Mouse (Mus musculus) right cerebral cortex, postnatal 4 days (tissue): ENCODE data around the gene Olfr573-ps1.

Experiments
- DNase-seq: peaks from one replicate; pipeline ENCODE4 v3.0.0-alpha.2; 2022

Olfr573-ps1 gene

DNA sequence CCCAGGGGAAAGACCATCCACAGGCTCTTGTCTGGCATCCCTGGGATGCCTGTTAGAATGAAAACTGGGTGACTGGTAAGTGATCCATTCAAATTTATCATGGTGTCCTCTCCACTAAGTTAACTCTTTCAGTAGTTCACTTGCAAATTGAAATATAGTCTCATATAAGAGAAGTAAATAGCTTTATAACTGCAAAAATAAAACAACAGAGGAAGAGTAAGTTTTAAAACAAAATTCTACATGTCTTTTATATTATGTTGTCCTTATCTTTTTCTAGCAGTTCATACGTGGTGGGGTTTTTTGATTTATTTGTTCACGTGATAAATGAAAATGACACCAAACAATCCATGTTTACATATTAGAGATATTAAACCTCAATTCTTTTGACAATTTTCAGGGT is at the start of gene Olfr573-ps1:
Gene Olfr573-ps1 (minus strand): TSS at position 101 of the 400 bp plus-strand sequence.
- DNase-seq: no peak

DNA sequence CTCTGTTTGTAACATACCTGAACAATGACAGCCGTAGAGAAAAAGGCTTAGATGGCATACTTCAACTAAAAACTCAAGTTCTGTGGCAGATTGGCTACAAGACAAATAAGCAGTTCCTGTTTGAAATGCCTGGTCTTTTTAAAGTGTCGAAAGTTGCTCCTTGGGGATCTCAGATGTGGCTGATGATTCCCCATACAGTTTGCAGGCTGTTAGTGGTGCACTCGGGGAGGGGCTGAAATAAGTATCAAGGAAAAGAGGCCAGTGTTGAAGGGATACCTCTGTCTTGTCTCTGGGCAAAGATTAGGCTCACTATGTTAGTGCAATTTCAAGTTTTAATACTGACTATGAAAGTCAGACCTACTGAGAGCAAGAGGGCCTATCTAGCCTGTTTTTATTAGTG is 46.8 kb upstream of the Olfr573-ps1 start, which contains the start of gene Olfr578:
Gene Olfr578 (minus strand): TSS at position 101 of the 400 bp plus-strand sequence.
- no peak for DNase-seq

DNA sequence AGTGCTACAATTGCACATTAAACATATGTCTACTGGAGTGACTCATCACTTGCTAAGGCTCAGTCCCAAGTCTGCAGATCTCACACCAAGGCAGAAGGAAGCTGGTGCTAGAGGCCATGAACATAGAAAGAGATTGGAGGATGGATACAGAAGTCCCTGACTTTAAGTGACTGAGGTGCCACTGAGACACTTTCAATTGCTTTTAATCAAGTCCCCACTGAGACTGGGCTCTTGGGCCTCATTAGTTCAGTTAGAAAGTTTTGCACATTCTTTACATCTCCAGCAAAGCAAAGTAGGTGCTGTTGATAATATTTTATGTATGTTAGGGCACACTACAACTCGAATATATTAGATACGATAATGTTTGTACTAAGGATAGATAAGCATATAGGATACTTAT is 33.5 kb upstream of the Olfr573-ps1 start, which contains the start of gene Olfr577:
Gene Olfr577 (minus strand): TSS at position 101 of the 400 bp plus-strand sequence.
- DNase-seq: no peak

DNA sequence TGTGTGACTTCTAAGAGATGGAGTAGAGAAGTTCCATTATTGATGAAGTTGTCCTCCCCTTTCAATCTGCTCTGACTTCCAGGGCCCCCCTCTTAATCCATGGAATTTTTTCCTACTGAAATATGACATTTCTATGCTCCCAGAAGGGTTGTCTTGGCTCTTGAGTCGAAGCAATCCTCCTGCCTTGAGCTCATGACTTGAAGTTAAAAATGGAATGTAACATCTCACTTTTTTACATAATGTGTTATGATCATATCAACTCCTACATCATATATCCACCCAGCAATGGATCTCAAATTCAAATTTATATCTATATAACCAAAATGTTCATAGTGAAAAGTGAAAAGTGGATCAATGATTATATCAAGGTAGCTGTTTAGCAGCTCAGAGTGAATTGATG is 32.0 kb upstream of the Olfr573-ps1 start:
- no peak for DNase-seq

DNA sequence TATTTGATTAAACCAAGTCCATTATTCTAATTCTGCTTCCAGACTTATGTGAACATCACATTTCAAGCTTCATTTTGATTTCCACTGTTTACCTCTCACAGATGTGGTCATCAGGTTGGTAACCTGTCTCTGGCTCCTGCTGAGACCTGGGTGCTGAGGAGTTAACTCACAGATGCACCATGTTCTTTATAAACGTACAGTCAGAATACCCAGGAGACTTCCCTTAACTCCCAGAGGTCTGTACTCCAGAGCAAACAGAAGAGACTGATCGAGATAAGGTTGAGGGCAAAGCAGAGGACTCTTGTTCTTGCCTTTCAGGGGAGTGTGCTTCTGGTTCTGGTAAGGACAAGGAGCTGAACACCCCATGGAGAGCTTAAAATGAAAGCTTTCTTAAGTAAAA is 20.0 kb upstream of the Olfr573-ps1 start, which contains the start of gene Olfr576:
Gene Olfr576 (plus strand): TSS at position 301 of the 400 bp plus-strand sequence.
- DNase-seq: no peak

DNA sequence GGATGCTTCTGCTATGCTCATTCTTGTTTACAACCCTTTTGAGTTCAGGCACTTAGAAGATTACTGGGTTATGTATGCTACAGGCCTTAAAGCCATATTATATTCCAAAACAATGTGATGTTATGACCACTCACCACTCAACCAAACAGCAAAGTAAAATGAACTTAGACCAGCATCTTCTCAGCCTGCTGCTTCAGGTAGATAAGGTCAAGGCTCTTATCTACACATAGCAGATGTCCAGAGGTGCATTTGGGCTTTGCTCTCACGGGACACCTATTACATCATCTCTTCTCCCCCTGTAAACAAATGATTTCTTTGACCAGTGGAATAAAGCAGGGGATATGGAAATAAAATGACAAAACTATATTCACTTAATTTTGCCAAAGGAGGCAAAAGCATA is 16.2 kb upstream of the Olfr573-ps1 start, which contains the start of gene Olfr575:
Gene Olfr575 (minus strand): TSS at position 183 of the 400 bp plus-strand sequence.
- no peak for DNase-seq

DNA sequence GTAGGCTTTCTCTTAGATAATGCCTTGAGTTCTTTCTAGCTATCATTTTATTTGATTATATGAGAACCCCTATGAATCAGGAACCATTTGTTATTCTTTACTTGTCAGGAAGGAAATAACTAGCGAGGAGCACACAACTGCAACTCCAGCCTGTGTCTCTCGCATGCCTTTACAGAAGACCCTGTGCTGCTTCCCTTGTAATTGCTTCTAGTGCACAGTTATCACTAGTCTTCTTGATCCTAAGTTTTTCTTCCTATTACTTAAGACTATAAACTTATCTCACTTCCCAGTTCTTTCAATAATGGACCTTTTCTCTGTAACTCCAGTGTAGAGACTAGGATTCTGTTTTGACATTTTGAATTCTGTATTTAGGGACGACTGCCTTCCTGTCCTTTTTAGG is 15.8 kb upstream of the Olfr573-ps1 start:
- no peak for DNase-seq

DNA sequence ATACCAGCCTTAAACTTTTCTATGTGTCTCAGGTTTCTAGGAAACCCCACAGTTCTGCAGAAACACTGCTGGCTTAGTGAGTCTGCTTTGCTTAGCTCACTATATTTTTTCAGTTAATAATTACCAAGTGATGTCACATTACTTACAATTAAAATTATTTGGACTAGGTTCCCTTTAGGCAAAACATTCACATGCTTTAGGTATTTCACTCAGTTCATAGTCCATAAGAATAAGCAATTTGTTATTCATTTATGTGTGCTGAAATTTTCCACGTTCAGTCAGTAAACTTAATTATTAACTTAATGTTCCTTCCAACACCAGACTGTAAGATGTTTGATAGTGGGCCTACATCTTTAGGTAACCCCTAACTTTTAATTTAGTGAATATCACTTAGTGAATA is 8.4 kb upstream of the Olfr573-ps1 start:
- no peak for DNase-seq

DNA sequence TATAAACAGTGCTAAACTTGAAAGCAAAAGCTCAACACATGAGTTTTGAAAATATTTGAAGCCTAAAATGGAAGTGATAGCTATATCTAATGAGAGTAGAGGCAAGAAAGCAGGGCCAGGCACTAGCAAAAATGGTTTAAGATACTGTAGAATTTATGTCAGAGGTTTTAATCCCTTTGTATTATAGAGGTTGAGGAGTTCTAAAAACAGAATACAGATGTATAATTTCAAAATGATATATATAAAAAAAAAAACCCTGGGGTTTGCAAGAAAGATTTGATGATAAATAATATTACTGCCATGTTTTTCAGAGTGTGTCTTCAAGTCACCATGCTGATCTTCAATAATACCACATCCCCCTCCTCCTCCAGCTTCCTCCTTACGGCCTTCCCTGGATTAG is 5.8 kb upstream of the Olfr573-ps1 start, which contains the start of gene Olfr574:
Gene Olfr574 (plus strand): TSS at position 301 of the 400 bp plus-strand sequence.
- DNase-seq: no peak

DNA sequence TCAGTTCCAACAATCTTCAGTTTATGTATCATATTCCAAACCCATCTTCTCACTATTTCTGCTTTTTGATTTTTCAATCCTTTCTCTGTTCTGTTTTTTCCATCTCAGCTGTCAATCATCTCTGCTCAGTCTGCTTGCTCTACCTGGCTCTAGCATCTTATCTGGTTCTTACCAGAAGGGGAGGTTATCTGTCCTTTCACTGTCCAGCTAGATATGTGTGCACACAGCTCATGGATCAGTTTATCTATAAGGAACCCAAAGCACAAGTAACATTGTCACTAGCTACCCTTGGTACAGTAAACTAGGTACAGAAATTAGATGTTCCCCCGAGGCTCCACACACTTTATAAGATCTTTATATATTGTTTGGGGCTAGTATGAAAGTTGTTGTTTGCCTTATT is 1.0 kb upstream of the Olfr573-ps1 start:
- DNase-seq: no peak

DNA sequence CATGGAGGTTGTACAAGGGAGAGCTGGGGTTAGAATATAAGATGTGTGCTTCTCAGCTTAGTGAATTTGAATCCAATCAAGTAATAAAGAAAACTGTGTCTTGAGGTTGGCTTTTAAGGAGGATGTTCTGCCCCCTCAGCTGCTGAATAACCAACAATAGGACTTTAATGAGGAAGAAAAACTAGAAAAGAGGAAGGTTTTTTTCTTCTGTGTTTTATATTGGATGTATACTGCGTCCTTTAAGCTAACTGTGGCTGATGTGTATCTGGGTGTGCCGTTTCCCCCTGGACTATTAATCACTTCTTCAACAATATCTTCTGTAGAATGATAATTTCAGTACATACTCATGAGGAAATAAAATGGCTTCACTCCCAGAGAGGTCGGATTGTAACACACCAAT is 15.3 kb downstream of the Olfr573-ps1 start:
- no peak for DNase-seq

DNA sequence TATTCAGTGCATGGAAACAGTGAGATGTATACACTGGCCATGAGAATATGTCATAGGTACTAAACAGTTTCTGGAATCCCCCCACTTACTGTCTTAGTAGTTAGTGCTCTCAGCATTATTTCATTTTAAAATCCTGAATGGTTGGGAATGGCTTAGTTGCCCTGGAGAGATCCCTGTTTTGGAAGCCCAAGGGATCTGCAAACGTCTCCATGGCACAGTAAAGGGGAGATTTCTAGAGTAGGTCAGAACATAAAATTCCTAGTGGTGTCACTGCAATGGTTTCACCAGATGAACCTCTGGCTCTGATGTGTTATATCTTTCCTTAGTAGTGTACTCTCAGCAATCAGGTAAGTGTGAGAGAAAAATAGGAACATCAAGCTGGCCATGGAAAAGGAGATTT is 18.3 kb downstream of the Olfr573-ps1 start, which contains the start of gene Olfr572:
Gene Olfr572 (plus strand): TSS at position 301 of the 400 bp plus-strand sequence.
- no peak for DNase-seq

DNA sequence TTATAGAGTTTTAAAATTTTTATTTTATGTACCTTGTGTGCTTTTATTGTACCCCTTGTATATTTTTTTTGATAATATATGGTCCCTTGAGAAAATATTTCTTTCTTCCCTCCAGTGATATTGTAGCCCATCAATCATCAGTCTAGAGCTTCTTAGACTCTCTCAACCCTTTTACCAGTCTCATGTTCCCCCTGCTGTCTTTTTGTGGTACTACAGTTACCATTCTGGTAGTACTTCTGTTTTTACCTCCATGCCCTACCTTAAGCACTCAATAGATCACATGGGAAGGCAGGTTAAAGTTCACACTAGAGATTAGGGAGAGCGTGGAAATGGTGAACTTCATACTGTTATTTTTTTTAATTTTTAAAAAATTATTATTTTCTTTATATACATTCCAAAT is 22.7 kb downstream of the Olfr573-ps1 start:
- DNase-seq: no peak

DNA sequence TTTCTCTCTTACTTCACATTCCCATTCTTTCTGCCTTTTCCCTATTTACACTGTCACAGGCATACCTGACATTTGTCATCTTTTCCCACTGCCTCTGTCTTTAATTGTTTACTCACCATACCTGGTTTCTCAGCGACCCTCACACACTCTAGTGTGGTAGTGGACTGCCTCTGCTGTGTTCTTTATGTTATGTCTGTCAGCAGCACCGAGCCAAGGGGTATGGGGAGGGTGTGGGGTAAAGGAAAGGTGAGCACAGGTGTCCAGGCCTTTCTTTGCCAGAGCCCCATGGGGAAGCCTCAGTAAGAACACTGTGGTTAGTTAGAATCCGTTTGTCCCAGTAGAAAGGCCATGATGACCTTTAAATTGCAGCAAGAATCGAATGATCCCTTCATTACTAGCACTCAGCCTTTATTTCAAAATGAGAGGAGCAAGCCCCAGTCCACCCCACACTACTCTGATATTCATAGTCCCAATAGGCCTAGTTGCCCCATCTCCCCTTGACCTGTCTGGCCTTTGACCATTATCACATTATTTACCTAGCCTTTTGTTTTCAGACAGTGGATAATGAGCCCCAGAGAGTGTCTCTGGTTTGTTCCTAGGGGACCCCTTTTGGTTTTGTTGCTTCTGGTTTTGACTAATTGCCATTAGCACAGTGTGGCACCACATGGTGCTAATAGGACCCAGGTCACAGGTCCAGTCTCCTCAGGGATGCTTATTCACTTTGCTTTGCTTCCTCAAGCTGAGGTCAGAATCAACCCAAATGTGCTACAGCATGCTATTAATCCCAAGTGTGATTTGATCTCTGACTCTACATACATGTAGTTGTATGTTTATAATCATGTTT is 25.1 kb downstream of the Olfr573-ps1 start, which contains the start of gene Olfr571:
Gene Olfr571 (minus strand): TSS at position 505 of the 844 bp plus-strand sequence.
- DNase-seq: no peak

DNA sequence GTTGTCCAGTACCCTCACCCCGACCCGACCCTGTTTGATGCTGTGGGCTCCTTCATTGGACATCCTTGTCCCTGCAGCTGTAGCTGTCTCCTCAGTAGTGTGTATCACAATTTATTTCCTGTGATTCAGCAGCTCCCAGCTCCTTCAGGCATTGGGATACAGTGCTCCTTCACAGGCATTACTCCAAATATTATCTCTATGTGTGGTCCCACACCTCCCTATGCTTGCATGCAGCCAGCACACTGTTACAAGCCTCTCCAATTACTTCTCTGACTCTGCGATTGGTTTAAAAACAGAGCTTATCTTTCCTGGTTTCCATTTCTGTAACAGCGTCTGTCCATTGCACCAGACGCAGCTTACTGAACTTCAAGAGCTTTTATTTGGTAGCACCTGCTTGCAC is 26.0 kb downstream of the Olfr573-ps1 start:
- no peak for DNase-seq

DNA sequence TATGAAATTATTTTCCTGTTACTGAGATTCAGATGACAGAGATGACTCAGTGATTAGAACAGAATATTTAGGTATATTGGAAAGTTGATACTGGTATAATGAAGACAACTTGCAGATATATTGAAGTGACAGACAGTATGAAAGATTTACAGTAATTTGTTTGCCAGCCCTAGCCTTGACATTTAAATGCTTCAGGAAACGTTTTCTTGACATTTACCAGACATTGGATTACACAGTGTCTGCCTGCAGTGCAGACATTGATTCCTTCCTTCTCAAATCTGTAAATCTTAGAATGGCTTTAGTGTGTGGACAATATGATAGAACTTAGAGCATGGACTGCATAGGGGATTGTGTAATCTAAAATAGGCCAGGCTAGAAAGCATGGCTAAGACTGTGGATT is 27.1 kb downstream of the Olfr573-ps1 start:
- DNase-seq: no peak
